ENCODE assay signal across 10 mouse cellular contexts in the genomic region with DNA sequence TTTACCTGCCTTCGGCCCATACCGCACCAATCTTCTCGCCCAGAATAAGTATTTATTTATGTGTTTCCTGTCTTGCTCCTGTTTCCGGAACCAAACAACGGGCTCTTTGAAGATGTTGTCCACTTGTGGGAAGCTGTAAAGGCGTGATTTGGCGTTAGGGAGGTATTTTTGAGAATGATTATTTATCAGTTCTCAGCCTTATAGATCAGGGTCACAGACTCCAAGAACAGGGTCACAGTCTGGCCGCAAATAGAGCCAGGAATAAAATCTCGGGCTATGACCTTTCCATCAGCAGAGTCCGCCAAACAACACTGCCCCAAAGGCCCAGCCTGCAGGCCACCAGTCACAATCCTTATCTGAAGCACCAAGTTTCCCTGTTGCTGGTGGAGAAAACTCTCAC. TPM values are rescaled to one million over a fixed set of nuclear protein-coding genes. Genes with fewer than 3 reads are reported as not detected.
A peak's percentile ranks its signal among the peaks of the same experiment; 100 is the strongest.
DNase-seq lines count a peak whose midpoint lies in the region; ATAC-seq and TF ChIP-seq lines count a peak whose summit lies in the region.
"Had no signal": no experiment of that assay in that cellular context is flagged by ENCODE, and none has a peak within 500 bp of the region (broad histone marks: within the 10 kb centered on the region; RNA-seq: fewer than 3 reads in every experiment).

A gene (plus strand): TSS at position 301 of the 400 bp plus-strand sequence.

- no peak within 1 kb of the TSS for H3K27ac ChIP-seq in gastrocnemius, adult 2 months
- no peak within 1 kb of the TSS for H3K27ac ChIP-seq in lung, embryonic 16.5 days (ENCODE audit: low read length)
- H3K27ac ChIP-seq in limb, embryonic 10.5 days, result peak within 1 kb of the TSS; percentile 61
- no peak within 1 kb of the TSS for H3K27ac ChIP-seq in stomach, embryonic 16.5 days (ENCODE audit: low read length)

- no peak for ATAC-seq in lung, embryonic 16.5 days (ENCODE audit: low read depth)
- ATAC-seq in stomach, embryonic 16.5 days (ENCODE audit: insufficient read depth, low FRiP score), result no peak

- intact Hi-C loops in gastrocnemius, adult 2 months (cut with DNase I), result no loop called here

- WGBS in lung, embryonic 16.5 days, result 61% methylated on average over 10 of the region's 10 CpGs
- 66% methylated on average over 10 of the region's 10 CpGs for WGBS in limb, embryonic 10.5 days
- 72% methylated on average over 10 of the region's 10 CpGs for WGBS in stomach, embryonic 16.5 days

- H3K4me3 ChIP-seq in gastrocnemius, adult 2 months, result peak within 1 kb of the TSS; percentile 58
- peak within 1 kb of the TSS; percentile 48 for H3K4me3 ChIP-seq in lung, embryonic 16.5 days (ENCODE audit: low read length)
- H3K4me3 ChIP-seq in limb, embryonic 10.5 days, result peak within 1 kb of the TSS; percentile 60
- peak within 1 kb of the TSS; percentile 38 for H3K4me3 ChIP-seq in stomach, embryonic 16.5 days (replicated peaks; ENCODE audit: low read length)
- H3K4me3 ChIP-seq: erythroblast, embryonic 14.5 days had no signal

- H3K36me3 ChIP-seq in lung, embryonic 16.5 days (ENCODE audit: control insufficient read depth, insufficient read depth, low read length), result no peaks in the 10 kb centered on the region
- H3K36me3 ChIP-seq in limb, embryonic 10.5 days, result no peaks in the 10 kb centered on the region
- H3K36me3 ChIP-seq in stomach, embryonic 16.5 days (ENCODE audit: control insufficient read depth, insufficient read depth, low read length), result no peaks in the 10 kb centered on the region

- H3K27me3 ChIP-seq in lung, embryonic 16.5 days (ENCODE audit: control insufficient read depth, insufficient read depth, low read depth, low read length), result peaks cover 47% of the 10 kb centered on the region
- peaks cover 76% of the 10 kb centered on the region for H3K27me3 ChIP-seq in limb, embryonic 10.5 days (ENCODE audit: low read depth, poor library complexity, severe bottlenecking)
- H3K27me3 ChIP-seq in stomach, embryonic 16.5 days (ENCODE audit: control insufficient read depth, insufficient read depth, low read length), result peaks cover 44% of the 10 kb centered on the region

- peak within 1 kb of the TSS; percentile 47 for H3K9ac ChIP-seq in lung, embryonic 16.5 days (ENCODE audit: low read length)
- peak within 1 kb of the TSS; percentile 42; the same call in 1 of the 2 replicates for H3K9ac ChIP-seq in stomach, embryonic 16.5 days (ENCODE audit: low read length)

- no peaks in the 10 kb centered on the region for H3K9me3 ChIP-seq in lung, embryonic 16.5 days (ENCODE audit: control insufficient read depth, low read length)
- no peaks in the 10 kb centered on the region for H3K9me3 ChIP-seq in limb, embryonic 10.5 days (replicated peaks)
- H3K9me3 ChIP-seq in stomach, embryonic 16.5 days (replicated peaks; ENCODE audit: control insufficient read depth, low read length), result no peaks in the 10 kb centered on the region

- TF ChIP-seq CTCF in gastrocnemius, adult 2 months (IDR thresholded peaks at IDR 0.05), result no peak

- H3K4me2 ChIP-seq in lung, embryonic 16.5 days (ENCODE audit: low read depth, low read length), result peak within 1 kb of the TSS; percentile 78
- H3K4me2 ChIP-seq in stomach, embryonic 16.5 days (ENCODE audit: low read depth, low read length), result peak within 1 kb of the TSS; percentile 61

- peaks cover 10% of the 10 kb centered on the region for H3K4me1 ChIP-seq in lung, embryonic 16.5 days (replicated peaks; ENCODE audit: control insufficient read depth, insufficient read depth, low read length)
- peaks cover 15% of the 10 kb centered on the region for H3K4me1 ChIP-seq in limb, embryonic 10.5 days
- peaks cover 6% of the 10 kb centered on the region for H3K4me1 ChIP-seq in stomach, embryonic 16.5 days (ENCODE audit: control insufficient read depth, insufficient read depth, low read length)

- no peak for DNase-seq in gastrocnemius, adult 2 months
- no peak for DNase-seq in gastrocnemius, postnatal 4 days (ENCODE audit: low spot score in 2 of 2)
- no peak for DNase-seq in lung, postnatal 10 days
- no peak for DNase-seq in limb, embryonic 10.5 days (ENCODE audit: low spot score)
- no peak for DNase-seq in yolk sac, embryonic 10.5 days (ENCODE audit: low spot score)
- no peak for DNase-seq in cerebellum, postnatal 36 days

RNA-seq across cellular contexts. Expression of the gene that starts here (rescaled TPM):
- under 1 TPM; 0.20 to 0.39 TPM for total RNA-seq in gastrocnemius, adult 2 months (2021)
- total RNA-seq in gastrocnemius, postnatal 4 days (2021), result under 1 TPM; 0.65 to 0.83 TPM
- polyA plus RNA-seq in lung, embryonic 16.5 days (2015; fragmentation: Nextera tagmentation; extraction: Ambion mirVana), result 0.58 and 0.70 TPM in 2 replicates
- 0.13 and 0.15 TPM in 2 replicates for polyA plus RNA-seq in limb, embryonic 10.5 days (2016; fragmentation: Nextera tagmentation; extraction: Ambion mirVana)
- 0.17 and 0.25 TPM in 2 replicates for polyA plus RNA-seq in stomach, embryonic 16.5 days (2015; fragmentation: Nextera tagmentation; extraction: Ambion mirVana)
- polyA plus RNA-seq: C2C12; erythroblast, embryonic 14.5 days had no signal
